Mouse (Mus musculus): ENCODE data around the gene Chd9.

DNA sequence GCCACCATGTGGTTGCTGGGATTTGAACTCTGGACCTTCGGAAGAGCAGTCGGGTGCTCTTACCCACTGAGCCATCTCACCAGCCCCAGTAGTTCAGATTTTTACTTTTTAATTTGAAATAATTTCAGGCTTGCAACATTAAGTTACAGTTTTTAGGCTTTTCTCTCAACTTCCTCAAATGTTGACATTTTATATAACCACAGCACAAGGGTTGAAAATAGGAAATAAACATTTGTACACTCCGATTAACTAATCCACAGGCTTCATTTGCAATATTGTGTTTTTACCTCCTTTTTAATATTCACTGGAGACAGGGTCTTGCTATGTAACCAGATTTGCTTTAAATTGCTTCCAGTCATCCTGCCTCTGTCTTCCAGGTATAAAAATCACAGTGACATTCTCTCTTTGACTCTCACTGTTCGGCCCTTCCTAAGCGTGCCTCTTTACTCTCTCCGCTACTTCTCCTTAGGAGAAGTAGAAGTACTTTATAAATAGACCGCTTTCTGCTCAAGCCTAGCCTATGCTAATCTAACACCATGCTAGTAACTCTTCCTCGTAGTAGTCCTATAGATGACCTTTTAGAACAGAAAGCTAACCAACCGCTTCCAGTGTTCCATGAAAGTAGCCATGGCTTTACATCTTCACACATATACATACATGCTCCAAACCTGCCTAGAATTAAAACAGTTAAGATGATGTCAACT is 137.5 kb downstream of the Chd9 start:
- TF ChIP-seq CTCF (IDR thresholded peaks at IDR 0.05; ENCODE audit: borderline replicate concordance, insufficient read depth, low read depth, low read length) (no peak), POLR2A (IDR thresholded peaks at IDR 0.05; ENCODE audit: borderline replicate concordance, insufficient read depth, low read length) (no peak)

Measured in cerebellum, adult 2 months (tissue).